Mouse (Mus musculus) gastrocnemius, adult 2 months (tissue): ENCODE data around the gene Gm20538. TPM values are rescaled to one million over a fixed set of nuclear protein-coding genes. Genes with fewer than 3 reads are reported as not detected.
A peak's percentile ranks its signal among the peaks of the same experiment; 100 is the strongest.

ENCODE experiments used
- DNase-seq: peaks from one replicate; pipeline ENCODE4 v3.0.0; 2022
- H3K27ac ChIP-seq: fragments of 200-600 bp; 2 replicates; pipeline ENCODE4 v1.8.1; 2022; ENCODE audit warnings: mild to moderate bottlenecking
- H3K4me3 ChIP-seq: fragments of 200-600 bp; 2 replicates; pipeline ENCODE4 v1.8.1; 2022; ENCODE audit warnings: mild to moderate bottlenecking, moderate library complexity
- CTCF ChIP-seq: fragments of 200-600 bp; IDR thresholded peaks from 2 replicates; pipeline ENCODE4 v1.8.1; 2022; ENCODE audit warnings: antibody characterized with exemption, mild to moderate bottlenecking, moderate library complexity
- intact Hi-C: fragments of 180-260 bp; cut with DNase I; formaldehyde crosslinking; loops from one replicate; pipeline ENCODE4 v1.15.1; 2025
- total RNA-seq, 2 experiments: library from RNA; stranded (reverse); gene quantifications; 2 replicates each; pipeline ENCODE4 v1.2.3; 2021

The Gm20538 gene
- total RNA-seq, 2 experiments from 2014 or later, result not detected

DNA sequence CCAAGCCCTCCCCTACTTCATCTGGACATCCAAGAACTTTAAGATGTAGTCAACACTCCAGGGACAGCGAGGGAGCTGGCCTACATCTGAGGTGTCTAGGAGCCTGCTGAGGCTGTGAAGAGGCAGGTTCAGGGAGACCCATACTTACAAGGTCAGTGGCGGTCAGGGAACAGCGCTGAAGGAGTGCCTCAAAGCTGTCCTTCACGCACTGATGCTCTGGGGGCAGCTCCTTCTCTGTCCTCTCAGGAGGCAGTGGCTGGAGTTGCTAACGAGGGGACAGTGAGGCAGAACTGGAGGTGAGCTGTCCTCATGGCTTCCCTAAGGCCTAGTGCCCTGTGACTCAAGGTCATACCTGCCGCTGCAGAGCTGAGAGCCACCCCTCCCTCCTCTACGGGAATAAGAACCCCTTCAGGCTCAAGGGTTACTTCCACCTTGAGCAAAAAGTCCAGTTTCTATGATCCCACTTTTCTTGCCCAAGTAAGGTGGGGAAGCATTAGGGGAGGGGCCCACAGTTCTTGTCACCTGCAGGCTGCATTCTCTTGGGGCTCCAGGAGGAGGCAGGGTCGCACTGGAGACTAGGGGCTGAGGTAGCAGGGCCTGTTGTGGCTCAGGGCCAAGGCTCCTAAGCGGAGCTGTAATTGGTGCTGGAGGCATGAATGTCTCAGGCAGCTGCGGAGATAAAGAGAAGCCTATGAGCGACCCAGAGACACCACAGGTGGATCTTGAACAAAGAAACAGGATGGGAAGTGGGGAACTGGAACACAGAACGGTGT is 34.4 kb downstream of the Gm20538 start:
- no peak for DNase-seq
- H3K27ac ChIP-seq, result no peak overlapping the region
- intact Hi-C loops, result no loop called here
- no peak overlapping the region for H3K4me3 ChIP-seq
- TF ChIP-seq CTCF, result no peak

DNA sequence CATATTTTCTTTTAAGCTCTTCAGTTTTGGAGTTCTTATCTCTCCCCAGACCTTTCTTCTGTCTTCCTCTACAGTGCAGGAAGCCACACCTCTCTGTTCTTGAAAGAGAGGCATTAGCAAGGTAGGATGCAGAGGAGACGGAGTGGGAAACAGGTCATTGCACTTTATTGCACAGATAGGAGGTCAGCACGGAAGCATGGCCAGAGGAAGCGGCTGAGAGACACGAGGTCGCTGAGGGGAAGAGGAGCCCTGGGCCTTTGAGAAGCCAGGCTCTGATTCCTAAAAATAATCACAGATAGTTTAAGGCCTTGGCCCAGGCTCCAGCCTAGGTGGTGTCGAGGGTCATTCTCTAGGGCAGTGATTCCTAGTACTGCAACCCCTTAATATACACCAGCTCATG is 36.9 kb downstream of the Gm20538 start:
- H3K4me3 ChIP-seq, result no peak overlapping the region
- DNase-seq, result no peak
- intact Hi-C loops, result no loop called here
- H3K27ac ChIP-seq, result no peak overlapping the region
- TF ChIP-seq CTCF, result no peak

DNA sequence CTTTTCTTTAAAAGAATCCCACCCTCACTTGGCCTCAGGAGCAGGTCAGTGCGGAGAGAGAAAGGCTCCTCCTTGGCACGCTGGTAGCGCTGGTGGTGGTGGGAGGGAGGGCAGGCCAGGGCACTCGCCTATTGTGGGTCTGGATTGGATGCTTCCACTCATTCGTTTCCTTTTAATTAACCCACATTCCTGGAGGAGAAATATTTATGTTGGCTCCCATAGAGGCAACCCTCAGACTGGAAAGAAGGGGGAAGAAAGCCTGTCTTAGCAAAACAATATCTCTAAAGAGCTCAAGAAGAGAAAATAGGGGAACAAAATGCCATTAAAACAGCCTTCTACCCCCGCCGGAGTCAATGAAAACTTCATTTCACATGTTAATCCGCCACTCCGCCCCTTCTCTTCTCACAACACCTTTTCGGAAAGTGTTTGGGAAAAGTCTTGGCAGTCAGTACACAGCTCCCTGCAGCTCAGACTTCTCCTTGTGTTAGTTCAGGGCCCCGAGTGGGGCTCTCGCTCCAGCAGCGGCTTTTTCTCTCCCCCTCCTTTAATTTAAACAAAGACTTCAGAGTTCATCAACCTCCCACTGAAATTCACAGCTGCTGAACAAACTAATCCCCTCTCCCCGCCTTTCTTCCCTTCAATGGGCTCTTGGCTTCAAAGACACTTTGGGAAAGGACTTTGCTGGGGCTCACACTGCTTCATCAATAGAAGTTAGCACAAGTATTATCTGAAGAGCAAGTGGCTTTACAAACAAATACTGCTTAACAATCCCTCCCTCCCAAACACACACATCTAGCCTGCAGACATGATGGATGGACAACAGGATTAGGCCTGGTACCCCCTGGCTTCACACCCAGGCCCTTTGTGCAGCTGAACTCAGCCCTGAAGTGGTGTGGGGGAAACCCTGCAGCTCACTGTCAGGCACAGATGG is 37.8 kb downstream of the Gm20538 start:
- DNase-seq, result no peak
- intact Hi-C loops, result no loop called here
- no peak overlapping the region for H3K4me3 ChIP-seq
- TF ChIP-seq CTCF, result no peak
- no peak overlapping the region for H3K27ac ChIP-seq

DNA sequence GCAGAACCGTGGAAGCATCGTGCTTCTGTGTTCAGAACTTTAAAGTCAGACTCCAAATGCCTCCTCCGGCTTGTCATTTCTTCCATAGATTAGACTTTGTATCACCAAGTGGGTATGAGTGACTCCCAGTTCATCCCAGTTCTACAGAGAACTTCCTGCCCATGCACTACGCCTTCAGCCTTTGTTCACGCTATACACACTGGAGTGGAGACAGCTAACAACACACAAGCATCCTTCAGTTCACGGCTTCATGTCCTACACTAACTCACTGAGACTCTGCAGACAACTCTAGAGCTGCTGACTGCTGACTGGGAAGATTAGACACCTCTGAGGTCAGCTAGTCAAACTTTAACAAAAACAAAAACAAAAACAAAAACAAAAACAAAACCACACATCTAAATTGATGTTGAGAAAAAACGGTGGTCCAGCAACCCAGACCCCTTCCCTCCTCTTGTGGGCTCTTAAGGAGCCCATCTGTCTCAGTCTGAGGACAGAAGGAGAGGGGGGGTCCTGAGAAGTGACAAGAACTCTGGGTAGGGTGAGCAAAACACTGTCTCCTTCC is 38.6 kb downstream of the Gm20538 start:
- Histone ChIP-seq H3K4me3 (no peak overlapping the region), H3K27ac (no peak overlapping the region)
- intact Hi-C loops, result no loop called here
- TF ChIP-seq CTCF, result no peak
- no peak for DNase-seq

DNA sequence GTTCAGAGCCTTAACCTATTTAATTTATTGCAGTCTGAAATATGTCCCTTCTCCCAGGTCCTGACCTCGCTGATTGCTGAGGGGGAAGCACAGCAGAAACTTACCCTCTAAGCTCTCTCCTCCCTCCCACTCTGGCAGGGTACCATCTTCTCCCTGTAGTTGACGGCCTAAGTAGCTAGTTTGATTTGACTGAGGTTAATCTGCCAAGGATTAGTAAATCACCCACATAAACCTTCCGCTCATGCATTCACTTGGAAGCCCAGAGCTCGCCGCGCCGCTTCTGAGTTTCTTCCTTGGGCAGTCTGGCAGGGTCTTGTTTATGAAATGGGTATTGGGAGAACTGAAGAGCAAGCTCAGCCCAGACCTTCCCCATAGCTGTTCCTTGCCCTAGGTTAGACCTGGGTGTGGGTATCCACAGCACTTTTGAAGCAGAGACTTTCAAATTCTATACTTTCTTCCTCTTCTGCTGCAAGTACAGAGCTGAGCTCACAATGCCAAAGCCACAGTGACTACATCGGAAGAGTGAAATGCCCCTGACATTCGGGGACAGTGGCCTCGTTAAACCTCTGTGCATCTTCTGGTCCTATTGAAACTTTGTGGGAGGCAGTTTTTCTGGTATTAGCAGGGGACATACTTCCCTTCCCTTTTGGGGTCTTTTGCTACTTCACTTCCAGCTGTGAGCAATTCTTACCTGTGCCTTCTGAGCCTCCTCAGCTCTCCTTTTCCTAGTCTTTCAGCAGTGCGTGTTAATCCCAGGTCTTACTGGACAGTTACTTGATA is 39.4 kb downstream of the Gm20538 start:
- no peak for TF ChIP-seq CTCF
- intact Hi-C loops, result no loop called here
- Histone ChIP-seq H3K27ac (no peak overlapping the region), H3K4me3 (no peak overlapping the region)
- DNase-seq, result no peak

DNA sequence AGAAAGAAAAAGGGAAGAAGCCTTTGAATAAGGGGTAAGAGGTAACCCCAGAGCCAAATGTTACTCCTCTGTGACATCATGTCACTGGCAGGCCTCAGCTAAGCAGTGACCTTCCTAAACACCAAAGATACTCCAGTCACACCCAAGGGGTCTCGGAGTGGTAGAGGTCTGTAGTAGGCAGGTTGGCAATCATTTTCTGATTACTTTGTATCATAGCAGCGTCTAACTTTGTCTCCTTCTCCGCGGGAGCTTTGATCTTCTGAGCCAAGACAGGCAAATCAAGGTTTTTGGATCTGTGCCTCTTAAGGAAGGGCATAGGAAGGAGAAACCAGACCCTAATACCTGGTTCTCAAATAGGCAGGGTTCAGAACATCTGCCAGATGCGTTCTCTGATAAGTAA is 40.0 kb downstream of the Gm20538 start:
- Histone ChIP-seq H3K27ac (no peak overlapping the region), H3K4me3 (no peak overlapping the region)
- intact Hi-C loops, result no loop called here
- no peak for DNase-seq
- TF ChIP-seq CTCF, result no peak

DNA sequence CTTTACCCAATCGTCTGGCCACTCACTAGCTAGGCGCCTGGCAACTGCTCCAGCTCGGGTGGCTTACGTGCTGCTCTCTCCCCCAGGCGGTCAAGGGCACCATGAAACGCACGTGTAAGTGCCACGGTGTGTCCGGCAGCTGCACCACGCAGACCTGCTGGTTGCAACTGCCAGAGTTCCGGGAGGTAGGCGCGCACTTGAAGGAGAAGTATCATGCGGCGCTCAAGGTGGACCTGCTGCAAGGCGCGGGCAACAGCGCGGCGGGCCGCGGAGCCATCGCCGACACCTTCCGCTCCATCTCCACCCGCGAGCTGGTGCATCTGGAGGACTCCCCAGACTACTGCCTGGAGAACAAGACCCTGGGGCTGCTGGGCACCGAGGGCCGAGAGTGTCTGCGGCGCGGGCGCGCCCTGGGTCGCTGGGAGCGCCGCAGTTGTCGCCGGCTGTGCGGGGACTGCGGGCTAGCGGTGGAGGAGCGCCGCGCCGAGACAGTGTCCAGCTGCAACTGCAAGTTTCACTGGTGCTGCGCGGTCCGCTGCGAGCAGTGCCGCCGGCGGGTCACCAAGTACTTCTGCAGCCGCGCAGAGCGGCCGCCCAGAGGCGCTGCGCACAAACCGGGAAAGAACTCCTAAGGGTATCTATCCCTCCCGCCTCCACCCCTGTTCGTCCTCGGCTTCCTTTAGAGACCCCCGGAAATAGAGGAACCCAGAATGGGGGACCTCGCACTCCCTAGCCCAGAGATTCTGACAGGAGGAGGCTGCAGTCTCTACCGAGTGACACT is 41.0 kb downstream of the Gm20538 start:
- H3K4me3 ChIP-seq, result peak overlapping the region; percentile 71

DNA sequence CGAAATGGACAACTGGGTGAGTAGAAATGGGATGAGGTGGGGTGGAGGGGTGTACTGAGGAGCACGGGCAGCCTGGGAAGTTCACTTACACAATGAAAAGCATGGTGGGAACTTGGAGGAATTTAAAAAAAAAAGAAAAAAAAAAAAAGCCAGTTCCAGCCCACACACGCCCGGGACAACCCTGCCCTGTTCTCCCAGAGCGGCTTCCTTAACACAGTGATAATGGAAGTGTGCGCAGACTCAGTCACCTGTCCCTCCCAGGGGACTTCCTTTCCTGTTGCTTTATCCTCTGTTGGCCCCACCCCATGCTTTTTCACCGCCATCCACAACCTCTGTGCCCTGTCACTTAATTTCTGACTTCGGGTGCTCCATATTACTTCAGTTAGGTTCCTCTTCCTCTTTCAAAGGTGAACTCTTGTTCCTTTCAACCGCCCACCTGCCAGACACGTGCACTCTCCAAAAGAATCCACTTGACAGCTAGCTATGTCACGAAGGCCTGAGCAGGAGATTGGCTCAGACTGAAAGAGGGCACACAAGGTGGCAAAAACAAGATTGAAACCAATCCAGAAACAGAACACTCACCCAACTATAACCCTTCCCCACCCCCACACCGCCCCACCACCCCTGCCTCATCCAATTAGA is 42.0 kb downstream of the Gm20538 start:
- intact Hi-C loops, result no loop called here
- DNase-seq, result no peak
- H3K27ac ChIP-seq, result no peak overlapping the region

More for the DNA sequence above, 41.0 kb downstream of the Gm20538 start:
- peak; percentile 38; the same call in 1 of the 2 replicates for TF ChIP-seq CTCF
- intact Hi-C loops, result no loop called here
- no peak overlapping the region for H3K27ac ChIP-seq
- DNase-seq, result peak; percentile 61

DNA sequence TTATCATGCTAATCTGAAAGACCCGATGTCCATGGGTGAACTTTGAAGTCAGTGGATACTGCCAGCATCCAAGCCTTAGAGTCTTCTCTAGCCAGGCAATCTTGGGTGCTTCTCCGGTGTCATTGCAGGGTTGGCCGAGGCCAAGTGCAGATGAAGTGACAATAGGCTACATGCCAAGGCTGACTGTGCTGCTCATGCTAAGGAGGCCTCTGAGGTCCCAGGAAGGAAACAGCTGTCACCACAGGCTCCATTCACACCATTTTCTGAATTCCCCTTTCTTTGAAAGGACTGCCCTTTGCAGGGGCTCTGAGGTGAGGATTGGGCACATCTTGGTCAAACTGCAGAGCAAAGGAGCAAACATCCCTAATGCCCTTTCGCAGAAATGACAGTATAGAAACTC is 49.9 kb downstream of the Gm20538 start:
- Histone ChIP-seq H3K27ac (no peak overlapping the region), H3K4me3 (no peak overlapping the region)
- intact Hi-C loops, result no loop called here
- peak; percentile 60 for DNase-seq
- TF ChIP-seq CTCF, result no peak

More for the DNA sequence above, 42.0 kb downstream of the Gm20538 start:
- TF ChIP-seq CTCF, result no peak
- H3K4me3 ChIP-seq, result peak overlapping the region; percentile 71; the same call in 1 of the 2 replicates

DNA sequence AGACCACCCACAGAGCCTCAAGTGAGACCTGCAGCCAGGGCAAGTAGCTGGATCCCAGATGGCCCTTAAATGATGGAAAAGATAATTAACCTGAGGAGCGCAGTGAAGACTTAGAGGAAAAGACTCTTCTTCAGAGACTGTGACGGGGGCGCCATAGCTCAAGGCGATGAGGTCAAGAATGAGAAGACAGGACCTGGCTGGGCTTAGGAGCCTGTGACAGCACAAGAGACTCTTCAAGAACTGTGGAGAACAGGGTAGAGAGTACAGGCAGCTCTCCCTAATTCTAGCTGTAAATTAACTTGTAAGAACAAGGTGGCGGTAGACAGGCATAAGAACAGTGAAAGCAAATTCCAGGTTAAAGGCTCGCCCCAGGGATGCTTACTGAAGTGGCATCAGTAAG is 50.7 kb downstream of the Gm20538 start:
- no peak for TF ChIP-seq CTCF
- no peak for DNase-seq
- Histone ChIP-seq H3K27ac (no peak overlapping the region), H3K4me3 (no peak overlapping the region)
- intact Hi-C loops, result no loop called here

DNA sequence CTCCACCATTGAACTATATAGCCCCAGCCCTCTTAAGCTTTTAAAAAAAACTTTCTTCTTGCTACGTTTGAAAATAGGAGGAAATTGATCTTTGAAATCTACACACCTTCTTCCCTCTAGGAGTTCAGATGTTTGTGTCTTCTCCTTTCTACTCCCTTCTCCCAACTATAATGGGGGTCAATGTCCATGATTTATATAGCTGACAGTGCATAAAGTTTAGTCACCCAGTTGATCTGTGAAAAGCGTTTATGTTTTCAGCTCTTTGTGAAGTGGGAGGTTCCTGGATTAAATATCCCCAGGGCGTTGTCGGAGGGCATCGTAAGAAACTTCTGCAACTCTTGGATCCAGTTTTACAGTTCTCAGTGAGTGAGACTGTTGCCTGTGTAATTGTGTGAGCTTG is 52.4 kb downstream of the Gm20538 start:
- intact Hi-C loops, result no loop called here
- Histone ChIP-seq H3K4me3 (no peak overlapping the region), H3K27ac (no peak overlapping the region)
- no peak for DNase-seq
- TF ChIP-seq CTCF, result no peak
